Mouse (Mus musculus): ENCODE measurements around the gene Sult2a5. TPM values are rescaled to one million over a fixed set of nuclear protein-coding genes. Genes with fewer than 3 reads are reported as not detected.

The Sult2a5 gene
- not detected in 2 replicates for polyA plus RNA-seq (2012; rRNA removed)

DNA sequence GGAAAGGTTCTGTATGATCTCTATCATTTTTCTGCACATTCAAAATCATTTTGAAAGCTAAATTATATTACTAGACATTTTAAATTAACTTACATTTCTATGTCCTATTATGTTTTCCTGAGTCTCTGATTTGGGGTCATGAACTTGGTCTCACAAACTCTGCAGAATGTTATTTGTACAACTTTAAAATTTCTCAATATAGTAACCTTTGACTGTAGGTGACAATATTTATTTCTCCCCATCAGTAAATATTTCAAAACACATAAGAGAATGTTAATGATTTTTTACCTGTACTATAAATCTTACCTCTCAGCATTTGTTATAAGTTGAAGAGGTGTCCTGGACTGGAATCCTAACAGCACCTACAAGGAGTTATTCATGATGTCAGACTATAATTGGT lies at the start of gene Sult2a5:
TSS of gene Sult2a5 (plus strand) at position 301 of the 400 bp plus-strand sequence.

Other genes with a start within 250 kb of the Sult2a5 start
- gene Cabp5, start 225.8 kb upstream of the Sult2a5 start, polyA plus RNA-seq (2012; rRNA removed), result 0.43 and 0.56 TPM in 2 replicates
- not detected in 2 replicates for gene Bsph1, start 173.1 kb upstream of the Sult2a5 start, polyA plus RNA-seq (2012; rRNA removed)
- not detected in 2 replicates for gene Bsph2, start 52.9 kb upstream of the Sult2a5 start, polyA plus RNA-seq (2012; rRNA removed)
- not detected in 2 replicates for gene Sult2a2, start 109.5 kb downstream of the Sult2a5 start, polyA plus RNA-seq (2012; rRNA removed)
- gene Sult2a1, start 213.4 kb downstream of the Sult2a5 start, polyA plus RNA-seq (2012; rRNA removed), result not detected in 2 replicates

Data from central nervous system, embryonic 18 days (tissue).